Mouse (Mus musculus) B cell, adult 2 months (primary cell): Measurements from ENCODE around the gene Tln2.

Source experiments
- DNase-seq, 2 experiments: peaks; one replicate each; pipeline ENCODE4 v3.0.0; 2022

Gene Tln2

DNA sequence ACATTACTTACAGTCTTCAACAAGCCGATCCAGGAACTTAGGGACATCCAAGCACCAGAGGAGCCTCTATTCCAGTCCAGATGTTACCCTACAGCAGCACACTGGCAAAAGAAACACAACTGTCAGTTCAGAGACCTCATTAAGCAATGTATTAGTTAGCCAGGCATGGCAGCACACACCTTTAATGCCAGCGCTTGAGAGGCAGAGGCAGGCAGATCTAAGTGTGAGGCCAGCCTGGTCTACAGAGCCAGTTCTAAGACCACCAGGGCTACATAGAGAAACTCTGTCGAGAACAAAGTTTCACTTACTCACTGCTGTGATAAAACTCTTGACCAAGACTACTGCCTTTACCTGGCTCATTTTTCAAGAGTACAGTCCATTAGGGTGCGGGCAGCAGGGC, at the start of gene Tln2:
Tln2 (minus strand) TSS at position 101 of the 400 bp plus-strand sequence.
- DNase-seq: no peak

DNA sequence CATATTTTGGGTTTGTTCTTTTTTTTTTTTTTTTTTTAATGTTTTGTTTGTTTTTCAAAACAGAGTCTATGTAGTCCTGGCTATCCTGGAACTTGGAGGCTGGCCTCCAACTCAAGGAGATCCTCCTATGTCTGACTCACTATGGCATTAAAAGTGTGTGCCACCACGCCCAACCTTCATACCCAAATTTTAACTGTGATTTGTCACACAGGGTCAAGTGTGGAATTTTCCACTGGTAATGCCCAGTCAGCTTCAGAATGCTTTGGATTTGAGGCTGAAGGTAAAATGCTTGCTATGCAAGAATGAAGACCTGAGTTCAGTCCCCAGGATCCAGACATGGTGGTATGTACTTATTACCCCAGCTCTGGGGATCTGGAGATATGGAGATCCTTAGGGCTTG, 49.7 kb upstream of the Tln2 start:
- no peak for DNase-seq

DNA sequence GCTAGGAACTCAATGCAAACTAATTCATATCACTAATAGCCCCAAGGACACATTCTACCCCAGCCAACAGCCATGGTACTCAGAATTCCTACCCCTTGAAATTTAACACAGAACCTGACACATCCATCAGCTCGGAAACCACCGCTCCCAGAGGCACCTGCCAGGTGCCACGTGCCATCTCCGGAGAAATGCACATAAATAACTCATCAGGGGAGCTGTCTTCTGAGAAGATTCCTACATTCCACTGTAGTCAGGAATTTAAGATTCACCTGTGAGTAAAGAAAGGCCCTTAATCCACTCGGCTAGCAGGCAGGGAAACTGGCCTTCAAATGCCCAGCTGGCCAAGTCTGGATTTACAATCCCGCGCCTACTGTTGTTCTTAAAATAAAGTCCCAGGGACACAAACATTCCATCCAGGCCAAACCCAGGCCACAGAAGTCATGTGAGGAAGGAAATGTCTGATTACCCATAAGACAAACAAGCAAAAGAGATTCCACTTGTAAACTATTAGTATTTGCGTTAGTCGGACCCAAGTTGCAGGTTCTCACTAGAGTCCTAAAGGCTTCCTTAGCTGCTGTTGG, 48.4 kb upstream of the Tln2 start:
- DNase-seq: no peak

GRCm38 (mm10) chr9:67607268-67607667, 47.8 kb upstream of the Tln2 start:
- no peak for DNase-seq

DNA sequence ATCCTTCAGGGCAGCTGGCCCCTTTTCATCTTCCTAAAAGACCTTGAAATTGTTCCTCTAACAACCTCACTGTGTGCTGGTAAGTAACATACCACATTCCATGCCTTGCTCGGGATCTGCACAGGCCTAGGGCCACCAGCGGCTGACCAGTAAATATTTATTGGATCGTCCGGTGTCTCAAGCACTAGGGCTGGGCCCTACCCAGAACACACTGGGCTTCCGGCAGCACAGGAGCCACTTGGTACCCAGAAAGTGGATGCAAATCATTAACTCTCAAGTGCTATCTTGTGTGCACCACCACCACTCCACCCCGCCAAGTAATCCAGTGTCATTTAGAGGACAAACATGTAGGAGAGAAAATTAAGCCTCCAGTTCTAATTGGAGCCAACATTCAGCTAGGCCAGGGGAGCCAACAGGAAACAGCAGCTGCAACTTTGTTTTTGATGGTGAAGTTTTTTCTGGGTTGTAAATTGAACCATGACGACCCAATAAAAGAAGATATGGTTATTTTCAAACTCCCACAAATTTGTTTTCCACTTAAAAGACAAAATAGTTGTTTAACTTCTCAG, 46.4 kb upstream of the Tln2 start:
- DNase-seq: no peak

- no peak for DNase-seq
Observed at GRCm38 (mm10) chr9:67604940-67605339, 45.4 kb upstream of the Tln2 start.

GRCm38 (mm10) chr9:67602347-67602746, 42.8 kb upstream of the Tln2 start:
- DNase-seq: no peak

GRCm38 (mm10) chr9:67595221-67595620, 35.7 kb upstream of the Tln2 start:
- no peak for DNase-seq

DNA sequence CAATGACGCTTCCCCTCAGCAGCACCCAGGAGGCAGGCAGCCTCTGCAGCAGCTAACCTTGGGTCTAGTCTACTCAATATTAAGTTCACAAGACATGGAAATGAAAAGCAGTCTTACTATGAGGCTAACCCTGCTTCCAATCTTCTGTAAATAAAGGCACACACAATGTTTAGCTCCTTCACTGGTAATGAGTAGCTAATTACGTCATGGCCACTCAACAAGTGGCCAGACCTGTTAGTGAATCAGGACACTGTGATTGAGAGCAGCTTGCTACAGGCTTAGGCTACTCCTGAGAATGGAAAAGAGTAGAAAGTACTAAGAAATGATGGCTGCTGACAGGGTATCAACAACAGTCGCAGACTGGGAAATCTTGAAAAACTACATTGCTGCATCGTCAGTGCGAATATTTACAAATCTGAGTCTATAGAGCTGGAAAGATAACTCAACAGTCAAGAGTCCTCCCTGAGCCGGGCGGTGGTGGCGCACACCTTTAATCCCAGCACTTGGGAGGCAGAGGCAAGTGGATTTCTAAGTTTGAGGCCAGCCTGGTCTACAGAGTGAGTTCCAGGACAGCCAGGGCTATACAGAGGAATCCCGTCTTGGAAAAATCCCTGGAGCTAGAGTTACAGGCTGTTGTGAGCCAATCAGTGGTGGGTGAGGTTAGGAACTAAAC, 34.1 kb upstream of the Tln2 start:
- DNase-seq: no peak

DNA sequence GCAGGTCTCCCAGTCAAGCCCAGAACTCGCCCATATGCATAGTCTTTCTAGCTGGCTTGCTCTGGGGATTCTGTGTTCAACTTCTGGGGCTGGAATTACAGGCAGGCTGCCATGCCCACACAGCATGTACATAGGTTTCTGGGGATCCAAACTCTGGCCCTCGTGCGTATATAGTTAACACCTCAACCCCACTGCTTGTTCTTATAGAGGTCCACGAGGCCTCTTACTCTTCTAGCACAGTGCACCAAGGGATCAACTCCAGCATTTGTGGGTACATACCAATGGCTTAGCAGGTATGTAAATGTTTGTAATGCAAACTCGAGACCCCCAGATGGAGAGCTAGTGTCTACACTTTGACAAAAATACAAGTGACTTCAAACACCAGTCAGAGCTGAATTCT, 33.2 kb upstream of the Tln2 start:
- DNase-seq: no peak

DNA sequence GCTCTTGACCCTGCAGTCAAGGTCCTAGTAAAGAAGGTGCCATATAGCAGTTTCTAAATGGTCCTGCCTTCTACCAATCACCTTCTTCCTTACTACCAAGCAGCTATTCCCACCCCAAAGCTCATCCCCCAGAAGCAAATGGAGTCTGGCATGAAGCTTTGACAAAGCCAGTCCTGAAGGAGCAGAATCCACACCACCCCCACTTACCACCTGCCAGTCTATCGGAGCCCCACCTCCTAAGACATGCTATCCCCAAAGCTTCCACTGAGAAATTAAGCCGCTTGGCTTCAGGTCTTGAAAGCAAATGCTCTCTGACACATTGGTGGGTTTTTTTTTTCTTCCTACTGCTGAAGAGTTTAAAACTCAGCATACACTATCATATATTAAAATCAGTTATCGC, 27.6 kb upstream of the Tln2 start:
- DNase-seq: no peak

GRCm38 (mm10) chr9:67586489-67586888, 27.0 kb upstream of the Tln2 start:
- no peak for DNase-seq

- no peak for DNase-seq
Observed at GRCm38 (mm10) chr9:67584871-67585270, 25.4 kb upstream of the Tln2 start.

- DNase-seq: no peak
Observed at GRCm38 (mm10) chr9:67581581-67582280, 22.2 kb upstream of the Tln2 start.

- no peak for DNase-seq
Observed at GRCm38 (mm10) chr9:67579541-67579940, 20.0 kb upstream of the Tln2 start.

DNA sequence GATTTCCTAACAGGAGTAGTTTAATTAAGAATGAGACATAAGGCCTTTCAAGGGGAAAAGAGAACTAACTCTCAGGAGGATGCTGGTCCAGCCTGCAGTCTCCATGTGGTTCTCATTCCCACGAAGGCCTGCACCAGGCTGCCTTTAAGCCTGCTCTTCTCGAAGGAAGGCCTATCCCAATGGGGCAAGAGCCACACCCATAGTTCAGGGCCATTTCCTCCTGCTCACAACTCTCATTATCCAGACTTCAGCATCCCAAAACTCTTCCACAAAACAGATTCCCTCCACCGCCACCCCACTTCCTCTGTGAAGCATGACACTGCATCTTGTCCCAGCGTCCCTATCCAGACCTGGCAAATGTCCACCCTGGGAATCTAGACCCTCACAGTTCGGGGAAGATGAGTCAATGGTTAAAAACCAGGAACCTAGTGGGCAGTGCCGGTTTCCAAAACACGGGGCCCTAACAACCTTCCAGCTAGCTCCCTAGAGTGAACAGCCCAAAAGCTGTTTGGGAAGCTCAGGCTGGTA, 15.3 kb upstream of the Tln2 start:
- no peak for DNase-seq

DNA sequence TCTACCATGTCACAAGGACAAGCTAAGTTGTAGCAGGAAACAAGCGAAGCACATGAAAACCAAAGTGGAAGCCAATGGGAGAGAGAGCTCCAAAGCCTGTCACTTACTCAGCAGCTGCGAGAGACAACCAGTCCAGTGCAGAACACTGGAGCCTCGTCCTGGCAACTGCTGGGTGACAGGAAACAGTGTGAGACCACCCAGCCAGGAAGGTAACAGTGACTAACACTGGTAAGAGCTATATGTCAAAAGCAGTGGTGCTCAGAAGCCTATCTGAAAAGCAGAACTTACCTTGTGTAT, 14.1 kb upstream of the Tln2 start:
- no peak for DNase-seq

- no peak for DNase-seq
Observed at GRCm38 (mm10) chr9:67572790-67573682, 13.5 kb upstream of the Tln2 start.

GRCm38 (mm10) chr9:67565801-67566258, 6.3 kb upstream of the Tln2 start:
- DNase-seq: no peak

- DNase-seq: no peak
Observed at GRCm38 (mm10) chr9:67549811-67550501, 9.5 kb downstream of the Tln2 start.

- DNase-seq: no peak
Observed at GRCm38 (mm10) chr9:67549332-67549731, 10.2 kb downstream of the Tln2 start.

- no peak for DNase-seq
Observed at GRCm38 (mm10) chr9:67546650-67547049, 12.9 kb downstream of the Tln2 start.
